Mouse (Mus musculus): ENCODE data around the gene Ppm1n.

DNA sequence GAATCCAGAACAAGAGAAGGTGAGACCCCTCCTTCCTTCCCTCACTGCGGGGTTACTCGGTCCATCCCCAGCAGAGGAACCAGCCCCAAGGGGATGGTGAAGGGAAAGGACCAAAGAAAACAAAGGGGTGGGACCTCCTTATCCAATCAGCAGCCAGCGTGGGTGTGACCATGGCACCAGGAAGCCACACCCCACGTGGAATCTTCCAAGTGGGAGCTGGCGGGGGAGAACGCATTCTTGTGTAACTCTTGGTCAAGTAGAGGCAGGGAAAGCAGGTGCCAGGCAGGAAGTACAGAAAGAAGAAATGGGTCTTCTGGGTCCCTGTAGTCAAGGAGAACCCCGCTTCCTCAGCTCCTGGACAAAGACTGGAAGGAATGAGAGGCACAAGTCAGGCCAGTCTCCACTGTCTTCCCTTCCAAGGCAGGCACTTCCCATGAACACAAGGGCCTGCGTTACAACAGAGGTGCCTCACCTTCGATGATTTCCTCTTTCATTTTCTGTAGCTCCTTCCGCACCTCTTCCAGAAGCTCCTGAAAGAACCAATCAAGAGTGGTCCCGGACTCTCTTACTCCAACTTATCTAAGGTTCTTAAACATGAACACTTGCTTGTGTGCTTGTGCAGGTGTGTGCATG lies 22.4 kb downstream of the Ppm1n start:
- TF ChIP-seq POLR2A (IDR thresholded peaks at IDR 0.05; ENCODE audit: low read depth, low read length) (no peak), CTCF (IDR thresholded peaks at IDR 0.05; ENCODE audit: extremely low read depth, insufficient read length, insufficient replicate concordance, low read depth, low read length) (no peak)
